Mouse (Mus musculus): ENCODE data around the gene Ifrd1. TPM values are rescaled to one million over a fixed set of nuclear protein-coding genes. Genes with fewer than 3 reads are reported as not detected.
A peak's percentile ranks its signal among the peaks of the same experiment; 100 is the strongest.

The Ifrd1 gene
- polyA plus RNA-seq, 1 experiment from 2014 or later, result 117 TPM

GRCm38 (mm10) chr12:40247384-40247783 is 920 bp downstream of the Ifrd1 start:
- H3K27me3 ChIP-seq (ENCODE audit: control insufficient read depth, insufficient read depth, low read depth, low read length), result no peaks in the 10 kb centered on the region
- H3K27ac ChIP-seq (ENCODE audit: low read length), result no peak overlapping the region
- WGBS, result 39% methylated on average over 4 of the region's 4 CpGs
- no peak overlapping the region for H3K4me2 ChIP-seq (ENCODE audit: low read depth, low read length)
- ATAC-seq (ENCODE audit: low read depth), result no peak
- no peak overlapping the region for H3K9ac ChIP-seq (ENCODE audit: low read length)
- H3K36me3 ChIP-seq (ENCODE audit: control insufficient read depth, insufficient read depth, low read length), result no peaks in the 10 kb centered on the region
- H3K9me3 ChIP-seq (ENCODE audit: control insufficient read depth, low read length), result no peaks in the 10 kb centered on the region
- H3K4me3 ChIP-seq (ENCODE audit: low read length), result no peak overlapping the region
- peaks cover 18% of the 10 kb centered on the region for H3K4me1 ChIP-seq (replicated peaks; ENCODE audit: control insufficient read depth, insufficient read depth, low read length)

- Histone ChIP-seq H3K4me3 (ENCODE audit: low read length) (no peak overlapping the region), H3K27ac (ENCODE audit: low read length) (no peak overlapping the region), H3K9ac (ENCODE audit: low read length) (no peak overlapping the region), H3K9me3 (ENCODE audit: control insufficient read depth, low read length) (no peaks in the 10 kb centered on the region), H3K4me2 (ENCODE audit: low read depth, low read length) (no peak overlapping the region), H3K4me1 (replicated peaks; ENCODE audit: control insufficient read depth, insufficient read depth, low read length) (peaks cover 18% of the 10 kb centered on the region), H3K36me3 (ENCODE audit: control insufficient read depth, insufficient read depth, low read length) (no peaks in the 10 kb centered on the region), H3K27me3 (ENCODE audit: control insufficient read depth, insufficient read depth, low read depth, low read length) (no peaks in the 10 kb centered on the region)
- no peak for ATAC-seq (ENCODE audit: low read depth)
- 88% methylated on average over 7 of the region's 7 CpGs for WGBS
Observed at GRCm38 (mm10) chr12:40245434-40245970, 2.8 kb downstream of the Ifrd1 start.

GRCm38 (mm10) chr12:40244926-40245325 is 3.4 kb downstream of the Ifrd1 start:
- H3K4me1 ChIP-seq (replicated peaks; ENCODE audit: control insufficient read depth, insufficient read depth, low read length), result peaks cover 18% of the 10 kb centered on the region
- H3K36me3 ChIP-seq (ENCODE audit: control insufficient read depth, insufficient read depth, low read length), result no peaks in the 10 kb centered on the region
- H3K9me3 ChIP-seq (ENCODE audit: control insufficient read depth, low read length), result no peaks in the 10 kb centered on the region
- H3K4me3 ChIP-seq (ENCODE audit: low read length), result no peak overlapping the region
- H3K27ac ChIP-seq (ENCODE audit: low read length), result no peak overlapping the region
- H3K4me2 ChIP-seq (ENCODE audit: low read depth, low read length), result no peak overlapping the region
- H3K9ac ChIP-seq (ENCODE audit: low read length), result no peak overlapping the region
- ATAC-seq (ENCODE audit: low read depth), result no peak
- WGBS, result 83% methylated on average over 5 of the region's 5 CpGs
- H3K27me3 ChIP-seq (ENCODE audit: control insufficient read depth, insufficient read depth, low read depth, low read length), result no peaks in the 10 kb centered on the region

- 32% methylated on average over 11 of the region's 11 CpGs for WGBS
- H3K36me3 ChIP-seq (ENCODE audit: control insufficient read depth, insufficient read depth, low read length), result no peaks in the 10 kb centered on the region
- H3K4me1 ChIP-seq (replicated peaks; ENCODE audit: control insufficient read depth, insufficient read depth, low read length), result peaks cover 14% of the 10 kb centered on the region
- peak; percentile 67 for ATAC-seq (ENCODE audit: low read depth)
- no peak overlapping the region for H3K27ac ChIP-seq (ENCODE audit: low read length)
- H3K9ac ChIP-seq (ENCODE audit: low read length), result no peak overlapping the region
- H3K4me3 ChIP-seq (ENCODE audit: low read length), result 0 out of 2 replicates have a peak overlapping the region, but pooled peaks have one; percentile 11
- no peaks in the 10 kb centered on the region for H3K9me3 ChIP-seq (ENCODE audit: control insufficient read depth, low read length)
- no peaks in the 10 kb centered on the region for H3K27me3 ChIP-seq (ENCODE audit: control insufficient read depth, insufficient read depth, low read depth, low read length)
- H3K4me2 ChIP-seq (ENCODE audit: low read depth, low read length), result peak overlapping the region; percentile 21; the same call in 1 of the 2 replicates
Observed at GRCm38 (mm10) chr12:40243821-40244221, 4.5 kb downstream of the Ifrd1 start.

GRCm38 (mm10) chr12:40243241-40243640 is 5.1 kb downstream of the Ifrd1 start:
- no peak overlapping the region for H3K4me3 ChIP-seq (ENCODE audit: low read length)
- no peak overlapping the region for H3K27ac ChIP-seq (ENCODE audit: low read length)
- H3K36me3 ChIP-seq (ENCODE audit: control insufficient read depth, insufficient read depth, low read length), result no peaks in the 10 kb centered on the region
- no peak overlapping the region for H3K4me2 ChIP-seq (ENCODE audit: low read depth, low read length)
- no peak for ATAC-seq (ENCODE audit: low read depth)
- 52% methylated on average over 4 of the region's 4 CpGs for WGBS
- H3K27me3 ChIP-seq (ENCODE audit: control insufficient read depth, insufficient read depth, low read depth, low read length), result no peaks in the 10 kb centered on the region
- H3K9ac ChIP-seq (ENCODE audit: low read length), result no peak overlapping the region
- H3K9me3 ChIP-seq (ENCODE audit: control insufficient read depth, low read length), result no peaks in the 10 kb centered on the region
- H3K4me1 ChIP-seq (replicated peaks; ENCODE audit: control insufficient read depth, insufficient read depth, low read length), result peaks cover 9% of the 10 kb centered on the region

GRCm38 (mm10) chr12:40239161-40239560 is 9.1 kb downstream of the Ifrd1 start:
- H3K27me3 ChIP-seq (ENCODE audit: control insufficient read depth, insufficient read depth, low read depth, low read length), result no peaks in the 10 kb centered on the region
- no peak overlapping the region for H3K4me3 ChIP-seq (ENCODE audit: low read length)
- H3K9ac ChIP-seq (ENCODE audit: low read length), result no peak overlapping the region
- no peaks in the 10 kb centered on the region for H3K9me3 ChIP-seq (ENCODE audit: control insufficient read depth, low read length)
- H3K4me1 ChIP-seq (replicated peaks; ENCODE audit: control insufficient read depth, insufficient read depth, low read length), result no peaks in the 10 kb centered on the region; the same call in 1 of the 2 replicates
- H3K27ac ChIP-seq (ENCODE audit: low read length), result no peak overlapping the region
- no peak for ATAC-seq (ENCODE audit: low read depth)
- WGBS, result 91% methylated on average over 7 of the region's 7 CpGs
- H3K36me3 ChIP-seq (ENCODE audit: control insufficient read depth, insufficient read depth, low read length), result no peaks in the 10 kb centered on the region
- H3K4me2 ChIP-seq (ENCODE audit: low read depth, low read length), result no peak overlapping the region

- Histone ChIP-seq H3K4me3 (ENCODE audit: low read length) (no peak overlapping the region), H3K36me3 (ENCODE audit: control insufficient read depth, insufficient read depth, low read length) (no peaks in the 10 kb centered on the region), H3K27ac (ENCODE audit: low read length) (no peak overlapping the region), H3K9me3 (ENCODE audit: control insufficient read depth, low read length) (no peaks in the 10 kb centered on the region), H3K9ac (ENCODE audit: low read length) (no peak overlapping the region), H3K27me3 (ENCODE audit: control insufficient read depth, insufficient read depth, low read depth, low read length) (no peaks in the 10 kb centered on the region), H3K4me2 (ENCODE audit: low read depth, low read length) (no peak overlapping the region), H3K4me1 (replicated peaks; ENCODE audit: control insufficient read depth, insufficient read depth, low read length) (no peaks in the 10 kb centered on the region)
- no peak for ATAC-seq (ENCODE audit: low read depth)
- WGBS, result 95% methylated on average over 1 of the region's 1 CpGs
Observed at GRCm38 (mm10) chr12:40232231-40232630, 16.1 kb downstream of the Ifrd1 start.

- Histone ChIP-seq H3K36me3 (ENCODE audit: control insufficient read depth, insufficient read depth, low read length) (no peaks in the 10 kb centered on the region), H3K9me3 (ENCODE audit: control insufficient read depth, low read length) (no peaks in the 10 kb centered on the region), H3K27me3 (ENCODE audit: control insufficient read depth, insufficient read depth, low read depth, low read length) (no peaks in the 10 kb centered on the region), H3K27ac (ENCODE audit: low read length) (no peak overlapping the region), H3K4me2 (ENCODE audit: low read depth, low read length) (no peak overlapping the region), H3K9ac (ENCODE audit: low read length) (no peak overlapping the region), H3K4me3 (ENCODE audit: low read length) (no peak overlapping the region), H3K4me1 (replicated peaks; ENCODE audit: control insufficient read depth, insufficient read depth, low read length) (no peaks in the 10 kb centered on the region)
- ATAC-seq (ENCODE audit: low read depth), result no peak
- 87% methylated on average over 2 of the region's 2 CpGs for WGBS
Observed at GRCm38 (mm10) chr12:40231632-40232031, 16.7 kb downstream of the Ifrd1 start.

- no peak for ATAC-seq (ENCODE audit: low read depth)
- H3K27ac ChIP-seq (ENCODE audit: low read length), result no peak overlapping the region
- no peak overlapping the region for H3K4me2 ChIP-seq (ENCODE audit: low read depth, low read length)
- H3K4me3 ChIP-seq (ENCODE audit: low read length), result no peak overlapping the region
- no peaks in the 10 kb centered on the region for H3K9me3 ChIP-seq (ENCODE audit: control insufficient read depth, low read length)
- H3K27me3 ChIP-seq (ENCODE audit: control insufficient read depth, insufficient read depth, low read depth, low read length), result no peaks in the 10 kb centered on the region
- H3K36me3 ChIP-seq (ENCODE audit: control insufficient read depth, insufficient read depth, low read length), result no peaks in the 10 kb centered on the region
- no peak overlapping the region for H3K9ac ChIP-seq (ENCODE audit: low read length)
- peaks cover 8% of the 10 kb centered on the region for H3K4me1 ChIP-seq (replicated peaks; ENCODE audit: control insufficient read depth, insufficient read depth, low read length)
- 91% methylated on average over 9 of the region's 9 CpGs for WGBS
Observed at GRCm38 (mm10) chr12:40224171-40224880, 24.0 kb downstream of the Ifrd1 start.

Measured in lung, embryonic 16.5 days (tissue).